Mouse (Mus musculus): Measurements from ENCODE around the gene Ak3.

The Ak3 gene

GRCm38 (mm10) chr19:28995366-28995765 is 52.4 kb downstream of the Ak3 start:
- no peak for DNase-seq (ENCODE audit: low read depth, low spot score)

- DNase-seq (ENCODE audit: low read depth, low spot score), result no peak
Measured at GRCm38 (mm10) chr19:28994870-28995269, 52.9 kb downstream of the Ak3 start.

GRCm38 (mm10) chr19:28991391-28991790 is 56.4 kb downstream of the Ak3 start:
- DNase-seq (ENCODE audit: low read depth, low spot score), result no peak

- DNase-seq (ENCODE audit: low read depth, low spot score), result peak; percentile 14
Measured at GRCm38 (mm10) chr19:28990590-28991221, 57.1 kb downstream of the Ak3 start.

GRCm38 (mm10) chr19:28990194-28990589 is 57.6 kb downstream of the Ak3 start, which contains the start of gene Cdc37l1:
Gene Cdc37l1, plus strand, starts transcription at chr19:28990352.
- DNase-seq (ENCODE audit: low read depth, low spot score), result peak; percentile 92

GRCm38 (mm10) chr19:28989515-28989914 is 58.2 kb downstream of the Ak3 start:
- no peak for DNase-seq (ENCODE audit: low read depth, low spot score)

GRCm38 (mm10) chr19:28982617-28983016 is 65.1 kb downstream of the Ak3 start:
- DNase-seq (ENCODE audit: low read depth, low spot score), result no peak

- DNase-seq (ENCODE audit: low read depth, low spot score), result no peak
Measured at GRCm38 (mm10) chr19:28974862-28975611, 72.7 kb downstream of the Ak3 start.

All from embryo, embryonic 11.5 days (tissue).